Mouse (Mus musculus) lung, embryonic 14.5 days (tissue): ENCODE results near the gene Fads2. TPM values are rescaled to one million over a fixed set of nuclear protein-coding genes. Genes with fewer than 3 reads are reported as not detected.
"Not testable (repeated sequence)": the region's sequence is repeated elsewhere in the genome, so short reads cannot be mapped to it uniquely, and the experiment has no call there.

Source experiments
- ATAC-seq: fragments of 200-750 bp; cut with Nextera tagmentation; 2 replicates; pipeline ENCODE4 v1.8.0; 2017; ENCODE audit warnings: mild to moderate bottlenecking, moderate TSS enrichment, moderate library complexity; ENCODE audit not compliant: insufficient read depth
- DNase-seq: peaks from one replicate; pipeline ENCODE4 v3.0.0-alpha.2; 2015
- H3K27ac ChIP-seq: fragments of 300-500 bp; sonication (generic); 2 replicates; pipeline ENCODE4 v1.5.1; 2014; ENCODE audit warnings: low read depth, mild to moderate bottlenecking, moderate library complexity
- H3K27me3 ChIP-seq: fragments of 300-500 bp; sonication (generic); 2 replicates; pipeline ENCODE4 v1.6.1; 2014; ENCODE audit warnings: low read length, control low read depth; ENCODE audit not compliant: insufficient read depth
- H3K36me3 ChIP-seq: fragments of 300-500 bp; sonication (generic); 2 replicates; pipeline ENCODE4 v1.6.1; 2014; ENCODE audit warnings: control low read depth; ENCODE audit not compliant: insufficient read depth
- H3K4me1 ChIP-seq: fragments of 300-500 bp; sonication (generic); 2 replicates; pipeline ENCODE4 v1.6.1; 2014; ENCODE audit warnings: antibody characterized with exemption, control low read depth; ENCODE audit not compliant: insufficient read depth
- H3K4me2 ChIP-seq: fragments of 300-500 bp; sonication (generic); 2 replicates; pipeline ENCODE4 v1.6.1; 2014; ENCODE audit warnings: mild to moderate bottlenecking
- H3K4me3 ChIP-seq: fragments of 300-500 bp; sonication (generic); 2 replicates; pipeline ENCODE4 v1.5.1; 2014; ENCODE audit warnings: low read depth, low read length
- H3K9ac ChIP-seq: fragments of 300-500 bp; sonication (generic); 2 replicates; pipeline ENCODE4 v1.6.1; 2014
- H3K9me3 ChIP-seq: fragments of 300-500 bp; sonication (generic); 2 replicates; pipeline ENCODE4 v1.6.1; 2016; ENCODE audit warnings: low read depth, low read length, control low read depth
- CTCF ChIP-seq: IDR thresholded peaks from 2 replicates; pipeline ENCODE4 v1.5.1; 2016; ENCODE audit warnings: antibody characterized with exemption, low read depth
- WGBS: fragments of 180-500 bp; shearing (Covaris S2); extraction: QIAGEN DNeasy Blood & Tissue Kit; methylation state at CpG from one replicate; pipeline ENCODE4 v1.1.7; 2014; 5-methylcytosine and 5-hydroxymethylcytosine counted together
- polyA plus RNA-seq: library from polyadenylated mRNA; unstranded; fragments of >200 nt; fragmentation: Nextera tagmentation; extraction: Ambion mirVana; gene quantifications from 2 replicates; pipeline ENCODE4 v1.2.1, GENCODE M21; 2014

Fads2 gene
- polyA plus RNA-seq, 1 experiment from 2014 or later = 40.5 TPM

DNA sequence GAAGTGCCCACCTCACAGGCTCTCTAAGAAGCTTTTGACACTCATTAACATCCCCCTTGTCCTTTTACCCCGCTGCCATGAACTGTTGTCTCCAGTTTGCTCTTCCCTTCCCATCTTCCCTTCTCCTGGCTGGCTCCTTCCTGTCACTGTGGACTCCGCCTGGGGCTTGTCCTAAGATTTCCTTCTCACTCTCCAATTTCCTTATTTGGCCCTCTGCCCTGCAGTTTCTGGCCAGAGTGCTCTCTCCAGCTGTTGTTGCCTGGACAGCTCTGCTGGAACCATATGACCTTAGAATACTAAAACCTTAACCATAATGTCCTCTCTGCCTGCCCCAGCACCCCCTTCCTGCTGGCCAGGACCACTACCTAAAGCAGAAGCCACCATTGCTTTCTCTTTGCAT, 33.1 kb upstream of the Fads2 start:
- DNase-seq (peak; percentile 93), ATAC-seq (peak; percentile 94)
- no peaks in the 10 kb centered on the region for H3K36me3 ChIP-seq
- no peak overlapping the region for H3K4me3 ChIP-seq
- TF ChIP-seq CTCF = no peak
- no peak overlapping the region for H3K9ac ChIP-seq
- no peaks in the 10 kb centered on the region for H3K9me3 ChIP-seq
- H3K4me2 ChIP-seq = 0 out of 2 replicates have a peak overlapping the region, but pooled peaks have one; percentile 6
- 23% methylated on average over 2 of the region's 2 CpGs for WGBS
- H3K4me1 ChIP-seq = peaks cover 12% of the 10 kb centered on the region
- no peaks in the 10 kb centered on the region for H3K27me3 ChIP-seq
- peak overlapping the region; percentile 56 for H3K27ac ChIP-seq

- not testable (repeated sequence) for H3K9ac ChIP-seq
Observed at GRCm38 (mm10) chr19:10129547-10129946, 28.0 kb upstream of the Fads2 start.

DNA sequence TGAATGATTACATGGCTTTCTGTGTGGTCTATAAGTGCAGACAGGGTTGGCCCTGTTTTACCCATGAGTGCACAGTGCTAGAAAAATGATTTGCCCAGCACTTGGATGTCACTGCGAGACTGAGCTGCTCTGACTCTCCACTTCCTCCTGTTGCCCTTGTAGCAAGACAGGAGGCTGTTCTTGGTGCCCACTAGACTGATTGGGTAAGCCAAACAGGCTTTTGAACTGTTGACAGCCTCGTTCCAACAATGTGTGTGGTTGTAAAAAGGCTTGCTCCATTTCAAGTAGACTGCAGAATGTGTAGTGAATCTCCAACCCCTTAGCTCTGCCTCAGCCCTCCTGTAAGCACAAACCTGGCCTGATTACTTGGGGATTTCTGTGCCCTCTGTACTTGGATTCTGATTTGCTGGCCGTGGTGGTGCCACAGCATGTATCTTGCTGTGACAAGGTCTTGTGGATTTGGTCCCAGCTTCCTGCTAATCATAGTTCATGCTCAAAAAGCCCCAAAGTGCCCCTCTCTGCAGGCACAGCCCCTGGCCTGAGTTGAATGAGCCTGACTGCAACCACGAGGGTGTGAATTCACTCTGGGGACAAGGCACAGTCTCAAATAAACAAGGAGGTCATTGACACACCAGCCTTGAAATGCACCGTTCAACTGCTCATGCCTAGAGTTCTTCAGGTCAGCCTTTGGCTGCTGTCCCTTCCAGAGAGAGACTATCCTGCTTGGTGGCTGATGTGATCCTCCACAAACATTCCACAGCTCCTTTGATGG, 25.1 kb upstream of the Fads2 start:
- DNase-seq = no peak
- Histone ChIP-seq H3K27ac (no peak overlapping the region), H3K9ac (no peak overlapping the region), H3K36me3 (no peaks in the 10 kb centered on the region), H3K4me3 (no peak overlapping the region), H3K9me3 (no peaks in the 10 kb centered on the region), H3K4me1 (no peaks in the 10 kb centered on the region), H3K4me2 (no peak overlapping the region), H3K27me3 (no peaks in the 10 kb centered on the region)
- ATAC-seq = peak; percentile 21; the same call in 1 of the 2 replicates
- 31% methylated on average over 5 of the region's 5 CpGs for WGBS
- no peak for TF ChIP-seq CTCF

More at GRCm38 (mm10) chr19:10129547-10129946, 28.0 kb upstream of the Fads2 start:
- ATAC-seq, DNase-seq, H3K4me2 ChIP-seq, H3K4me3 ChIP-seq, H3K27me3 ChIP-seq, H3K9me3 ChIP-seq, H3K27ac ChIP-seq, H3K4me1 ChIP-seq, H3K36me3 ChIP-seq: not testable (repeated sequence)
- 75% methylated on average over 7 of the region's 7 CpGs for WGBS

GRCm38 (mm10) chr19:10123892-10124634, 22.5 kb upstream of the Fads2 start:
- Histone ChIP-seq H3K4me1 (no peaks in the 10 kb centered on the region), H3K9ac (no peak overlapping the region), H3K36me3 (no peaks in the 10 kb centered on the region), H3K27me3 (no peaks in the 10 kb centered on the region), H3K4me3 (no peak overlapping the region), H3K27ac (no peak overlapping the region), H3K4me2 (no peak overlapping the region), H3K9me3 (no peaks in the 10 kb centered on the region)
- WGBS = 74% methylated on average over 7 of the region's 7 CpGs
- no peak for TF ChIP-seq CTCF
- ATAC-seq = no peak
- no peak for DNase-seq

DNA sequence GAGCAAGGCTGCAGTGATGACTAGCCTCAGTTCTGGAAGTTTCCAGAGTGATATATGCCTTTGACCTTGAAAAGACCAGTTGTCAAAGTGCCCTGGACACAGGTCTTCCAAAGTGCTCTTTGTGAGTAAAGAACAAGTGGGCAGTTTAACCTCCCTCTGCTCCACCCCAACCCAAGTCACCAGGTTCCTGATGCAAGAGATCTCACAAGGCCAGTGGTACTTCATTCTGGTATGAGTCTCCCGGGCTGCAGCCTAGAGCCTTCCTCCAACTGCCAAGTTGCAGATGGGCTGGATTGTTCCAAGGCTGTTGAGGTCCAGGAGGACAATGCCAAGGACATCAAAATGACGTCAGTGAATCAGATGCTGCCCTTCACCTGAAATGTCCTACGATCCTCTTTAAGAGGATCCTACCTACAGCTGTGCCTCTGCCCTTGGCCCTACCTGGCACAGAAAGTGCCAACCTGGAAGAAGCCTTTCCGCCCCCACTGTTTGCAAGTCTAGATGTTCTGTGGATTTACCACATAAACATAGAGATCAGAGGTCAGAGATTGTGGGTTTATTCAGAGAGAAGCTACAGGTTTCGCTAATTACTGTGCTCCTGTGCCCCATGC, 20.6 kb upstream of the Fads2 start:
- H3K9ac ChIP-seq = no peak overlapping the region
- no peaks in the 10 kb centered on the region for H3K27me3 ChIP-seq
- no peak for ATAC-seq
- 84% methylated on average over 5 of the region's 5 CpGs for WGBS
- no peaks in the 10 kb centered on the region for H3K9me3 ChIP-seq
- no peak for DNase-seq
- no peak for TF ChIP-seq CTCF
- no peak overlapping the region for H3K4me3 ChIP-seq
- no peak overlapping the region for H3K4me2 ChIP-seq
- no peaks in the 10 kb centered on the region for H3K36me3 ChIP-seq
- no peaks in the 10 kb centered on the region for H3K4me1 ChIP-seq
- no peak overlapping the region for H3K27ac ChIP-seq

DNA sequence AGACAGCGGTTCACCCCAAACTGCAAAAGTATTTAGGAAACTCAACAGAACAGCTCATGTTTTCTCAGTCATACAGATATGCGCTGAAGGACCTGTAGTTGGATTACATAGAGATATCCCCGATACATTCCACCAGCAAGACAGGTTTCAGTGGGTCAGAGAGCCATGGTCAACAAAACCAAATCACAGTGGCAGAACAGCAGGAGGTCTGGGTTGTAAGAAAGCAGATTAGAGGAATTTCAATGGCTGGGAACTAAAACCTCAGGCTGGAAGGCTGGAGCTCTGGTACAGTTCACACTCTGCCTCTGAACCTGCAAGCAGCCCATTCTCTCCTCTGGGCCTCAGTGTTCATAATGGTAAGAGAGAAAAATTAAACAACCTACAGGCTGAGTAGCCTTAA, 15.1 kb upstream of the Fads2 start:
- Histone ChIP-seq H3K9me3 (no peaks in the 10 kb centered on the region), H3K9ac (no peak overlapping the region), H3K27ac (no peak overlapping the region), H3K4me3 (no peak overlapping the region), H3K4me1 (no peaks in the 10 kb centered on the region), H3K4me2 (no peak overlapping the region), H3K27me3 (no peaks in the 10 kb centered on the region), H3K36me3 (no peaks in the 10 kb centered on the region)
- WGBS = 56% methylated on average over 3 of the region's 3 CpGs
- ATAC-seq (no peak), DNase-seq (no peak)
- no peak for TF ChIP-seq CTCF
